Mouse (Mus musculus): ENCODE measurements around the gene Trim43c.
"Not testable (repeated sequence)": the region's sequence is repeated elsewhere in the genome, so short reads cannot be mapped to it uniquely, and the experiment has no call there.

Gene Trim43c
- long read RNA-seq, experiment 1, result 0 reads
- long read RNA-seq, experiment 2, result 0 reads

GRCm38 (mm10) chr9:88838864-88839263, at the start of gene Trim43c:
Gene Trim43c (plus strand): TSS chr9:88839164.
- intact Hi-C loops (cut with DNase I), result not testable (repeated sequence)

GRCm38 (mm10) chr9:88853072-88853471, 14.1 kb downstream of the Trim43c start:
- intact Hi-C loops (cut with DNase I), result not testable (repeated sequence)

- intact Hi-C loops (cut with DNase I), result not testable (repeated sequence)
These were observed 19.9 kb downstream of the Trim43c start for GRCm38 (mm10) chr9:88858566-88859492.

Data from adrenal gland (tissue).